Mouse (Mus musculus): ENCODE measurements at regions not wholly inside any gene's neighbourhood (a gene's known extent, or its start where the extent isn't known, plus 50 kb on each side); places are given as distances from the start of the nearest gene placed in this dataset.

- no peak for TF ChIP-seq CTCF (IDR thresholded peaks at IDR 0.05)
- no peak for TF ChIP-seq EP300 (IDR thresholded peaks at IDR 0.05)
Measured at GRCm38 (mm10) chr9:47999632-48000031, 162.2 kb upstream of the Nxpe4 start.
